9 mouse cellular contexts compared by ENCODE assay signal in genomic region chr11:79771431-79771830, GRCm38 (mm10).
A peak's percentile ranks its signal among the peaks of the same experiment; 100 is the strongest.
DNase-seq lines count a peak whose midpoint lies in the region; ATAC-seq lines count a peak whose summit lies in the region.
"Had no signal": no experiment of that assay in that cellular context is flagged by ENCODE, and none has a peak within 500 bp of the region (broad histone marks: within the 10 kb centered on the region; RNA-seq: fewer than 3 reads in every experiment).

No protein-coding gene starts in this region.

- no peak overlapping the region for H3K4me2 ChIP-seq in heart, embryonic 12.5 days
- H3K4me2 ChIP-seq in intestine, embryonic 16.5 days (ENCODE audit: low read depth, low read length), result no peak overlapping the region; the same call in 1 of the 2 replicates
- no peak overlapping the region for H3K4me2 ChIP-seq in liver, embryonic 12.5 days
- no peak overlapping the region for H3K4me2 ChIP-seq in stomach, embryonic 14.5 days (replicated peaks; ENCODE audit: low read depth, low read length)
- H3K4me2 ChIP-seq: hindbrain, embryonic 12.5 days had no signal

- no peak for ATAC-seq in heart, embryonic 12.5 days (ENCODE audit: insufficient number of reproducible peaks, low FRiP score)
- peak; percentile 99 for ATAC-seq in intestine, embryonic 16.5 days
- peak; percentile 78 for ATAC-seq in liver, embryonic 12.5 days
- ATAC-seq in stomach, embryonic 14.5 days (ENCODE audit: insufficient number of reproducible peaks, insufficient read depth, low FRiP score, low read depth), result peak; percentile 69; the same call in 1 of the 2 replicates

- H3K9ac ChIP-seq in heart, embryonic 12.5 days, result no peak overlapping the region
- no peak overlapping the region for H3K9ac ChIP-seq in intestine, embryonic 16.5 days (ENCODE audit: low read depth, low read length)
- no peak overlapping the region for H3K9ac ChIP-seq in liver, embryonic 12.5 days
- no peak overlapping the region for H3K9ac ChIP-seq in stomach, embryonic 14.5 days (replicated peaks; ENCODE audit: low read depth, low read length)
- H3K9ac ChIP-seq: hindbrain, embryonic 12.5 days had no signal

- peaks cover 19% of the 10 kb centered on the region for H3K4me1 ChIP-seq in heart, embryonic 12.5 days (replicated peaks)
- H3K4me1 ChIP-seq in intestine, embryonic 16.5 days (ENCODE audit: control insufficient read depth, insufficient read depth, low read length), result peaks cover 16% of the 10 kb centered on the region
- H3K4me1 ChIP-seq in liver, embryonic 12.5 days, result no peaks in the 10 kb centered on the region
- no peaks in the 10 kb centered on the region for H3K4me1 ChIP-seq in stomach, embryonic 14.5 days (ENCODE audit: control insufficient read depth, insufficient read depth, low read length)

- H3K9me3 ChIP-seq in heart, embryonic 12.5 days (replicated peaks), result 0 out of 2 replicates have a peak, but pooled peaks cover 6% of the 10 kb centered on the region
- peaks cover 5% of the 10 kb centered on the region; the same call in 1 of the 2 replicates for H3K9me3 ChIP-seq in intestine, embryonic 16.5 days (ENCODE audit: control insufficient read depth, low read length)
- H3K9me3 ChIP-seq in liver, embryonic 12.5 days (replicated peaks), result no peaks in the 10 kb centered on the region
- no peaks in the 10 kb centered on the region for H3K9me3 ChIP-seq in stomach, embryonic 14.5 days (ENCODE audit: control insufficient read depth, low read depth, low read length)
- H3K9me3 ChIP-seq: hindbrain, embryonic 12.5 days had no signal

- H3K27ac ChIP-seq in heart, embryonic 12.5 days (ENCODE audit: poor library complexity, severe bottlenecking), result no peak overlapping the region
- peak overlapping the region; percentile 76 for H3K27ac ChIP-seq in intestine, embryonic 16.5 days (ENCODE audit: low read length)
- peak overlapping the region; percentile 47; the same call in 1 of the 2 replicates for H3K27ac ChIP-seq in liver, embryonic 12.5 days
- H3K27ac ChIP-seq in stomach, embryonic 14.5 days (ENCODE audit: low read length), result no peak overlapping the region
- H3K27ac ChIP-seq: hindbrain, embryonic 12.5 days had no signal

- H3K4me3 ChIP-seq in heart, embryonic 12.5 days, result no peak overlapping the region
- no peak overlapping the region for H3K4me3 ChIP-seq in intestine, embryonic 16.5 days (ENCODE audit: low read length)
- no peak overlapping the region for H3K4me3 ChIP-seq in liver, embryonic 12.5 days
- no peak overlapping the region for H3K4me3 ChIP-seq in stomach, embryonic 14.5 days (ENCODE audit: low read depth, low read length)
- H3K4me3 ChIP-seq: hindbrain, embryonic 12.5 days had no signal

- no peaks in the 10 kb centered on the region for H3K36me3 ChIP-seq in heart, embryonic 12.5 days
- no peaks in the 10 kb centered on the region for H3K36me3 ChIP-seq in intestine, embryonic 16.5 days (ENCODE audit: control insufficient read depth, insufficient read depth, low read length)
- H3K36me3 ChIP-seq in liver, embryonic 12.5 days, result no peaks in the 10 kb centered on the region
- no peaks in the 10 kb centered on the region for H3K36me3 ChIP-seq in stomach, embryonic 14.5 days (ENCODE audit: control insufficient read depth, insufficient read depth, low read length)
- H3K36me3 ChIP-seq: hindbrain, embryonic 12.5 days had no signal

- no peaks in the 10 kb centered on the region; the same call in 1 of the 2 replicates for H3K27me3 ChIP-seq in heart, embryonic 12.5 days (replicated peaks)
- no peaks in the 10 kb centered on the region for H3K27me3 ChIP-seq in intestine, embryonic 16.5 days (replicated peaks; ENCODE audit: control insufficient read depth, insufficient read depth, low read length)
- no peaks in the 10 kb centered on the region for H3K27me3 ChIP-seq in liver, embryonic 12.5 days (replicated peaks)
- H3K27me3 ChIP-seq in stomach, embryonic 14.5 days (ENCODE audit: control insufficient read depth, insufficient read depth, low read length), result no peaks in the 10 kb centered on the region
- H3K27me3 ChIP-seq: hindbrain, embryonic 12.5 days had no signal

- DNase-seq in heart, adult 9 months (ENCODE audit: low spot score in 2 of 2), result peak; percentile 41 to 56
- DNase-seq in layer of hippocampus, postnatal 25 days (ENCODE audit: extremely low spot score in 1 of 2, low spot score in 1 of 2), result no peak
- DNase-seq in cerebellum, postnatal 14 days, result no peak
- DNase-seq in left cerebral cortex, adult 18-20 months (ENCODE audit: low spot score in 2 of 2), result no peak

- WGBS in heart, embryonic 12.5 days, result 32% methylated on average over 3 of the region's 3 CpGs
- 21% methylated on average over 3 of the region's 3 CpGs for WGBS in intestine, embryonic 16.5 days
- WGBS in liver, embryonic 12.5 days (ENCODE audit: insufficient replicate concordance), result 44% methylated on average over 3 of the region's 3 CpGs
- 30% methylated on average over 3 of the region's 3 CpGs for WGBS in stomach, embryonic 14.5 days

Comparison
In these comparisons a context has a peak if more than half of its experiments do, and no peak if none do; other contexts are left out.
1. DNase-seq: peak in heart, adult 9 months (2 of 2); none in layer of hippocampus, postnatal 25 days (0 of 2), cerebellum, postnatal 14 days (0 of 2) and left cerebral cortex, adult 18-20 months (0 of 2).
2. H3K27ac ChIP-seq: peak in intestine, embryonic 16.5 days (single experiment) and liver, embryonic 12.5 days (single experiment); none in heart, embryonic 12.5 days (single experiment) and stomach, embryonic 14.5 days (single experiment).